Mouse (Mus musculus) testis, adult 2 months (tissue): ENCODE results near the gene Sod2.

Experiments used
- CTCF ChIP-seq: fragments of 200-500 bp; IDR thresholded peaks from 2 replicates; pipeline ENCODE4 v1.5.1; 2012; ENCODE audit warnings: low read depth, mild to moderate bottlenecking, inconsistent platforms, low read length, moderate library complexity; ENCODE audit not compliant: control insufficient read depth, insufficient read depth, insufficient replicate concordance
- POLR2A ChIP-seq: fragments of 200-500 bp; IDR thresholded peaks from 2 replicates; pipeline ENCODE4 v1.6.1; 2012; ENCODE audit warnings: low read depth, mild to moderate bottlenecking, inconsistent platforms, low read length, moderate library complexity; ENCODE audit not compliant: control insufficient read depth

DNA sequence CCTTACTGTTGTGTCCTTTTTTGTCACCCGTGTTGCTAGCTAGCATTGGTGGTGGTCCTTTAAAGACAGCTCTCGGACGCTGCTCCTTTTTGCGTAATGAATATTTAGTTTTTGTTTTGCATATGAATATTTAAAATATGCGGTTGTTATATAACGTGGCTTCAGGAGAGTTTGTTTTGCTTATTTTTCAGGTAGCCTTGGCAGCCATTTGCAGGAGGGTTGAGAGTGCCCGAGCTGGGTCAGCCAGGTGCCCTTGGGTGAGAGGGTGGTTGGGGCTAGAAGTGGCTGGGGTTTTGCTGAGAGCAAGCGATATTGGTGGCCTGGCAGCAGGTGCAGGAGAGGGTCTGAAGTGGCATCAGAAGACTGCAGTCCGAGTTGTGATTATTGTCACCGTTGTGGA, 1.9 kb downstream of the Sod2 start:
- TF ChIP-seq POLR2A (no peak), CTCF (no peak)
